Mouse (Mus musculus) heart, postnatal 0 days (tissue): ENCODE measurements around the gene Cd302.

Source experiments
- CTCF ChIP-seq: IDR thresholded peaks from 2 replicates; pipeline ENCODE4 v1.5.1; 2016; ENCODE audit warnings: antibody characterized with exemption, control low read depth, low read depth
- EP300 ChIP-seq: IDR thresholded peaks from 2 replicates; pipeline ENCODE4 v1.6.1; 2016; ENCODE audit warnings: antibody characterized with exemption, low read depth

DNA sequence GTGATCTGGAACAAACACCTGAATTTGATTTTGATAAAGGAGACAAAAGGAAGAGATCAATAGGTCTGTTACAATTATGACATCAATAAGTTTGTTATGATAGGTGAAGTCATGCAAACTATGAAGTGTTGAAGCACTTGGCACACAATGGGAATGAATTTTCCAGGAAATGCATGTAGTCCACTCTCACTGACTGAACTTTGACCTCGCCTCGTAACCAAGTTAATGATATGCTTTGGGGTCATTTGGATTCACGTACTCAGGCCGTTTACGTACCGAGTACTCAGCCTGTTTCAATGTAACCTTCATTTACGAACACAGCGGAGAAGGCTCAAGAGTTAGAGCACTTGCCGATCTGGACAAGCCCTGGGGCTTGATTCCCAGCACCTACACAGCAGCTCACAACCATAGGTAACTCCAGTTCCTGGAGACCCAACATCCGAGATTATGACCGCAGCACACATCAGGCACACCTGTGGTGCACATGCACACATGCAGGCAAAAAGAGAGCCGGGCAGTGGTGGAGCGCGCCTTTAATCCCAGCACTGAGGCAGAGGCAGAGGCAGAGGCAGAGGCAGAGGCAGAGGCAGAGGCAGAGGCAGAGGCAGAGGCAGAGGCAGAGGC lies 14.3 kb downstream of the Cd302 start:
- TF ChIP-seq EP300 (no peak), CTCF (no peak)
